Mouse (Mus musculus) MEL (cell line): ENCODE data around the gene Oxnad1.

Source experiments
- CHD1 ChIP-seq: IDR thresholded peaks from 2 replicates; pipeline ENCODE4 v1.6.1; 2012; ENCODE audit warnings: low read depth, mild to moderate bottlenecking, inconsistent platforms, low read length, improper control_type of control experiment
- CTCF ChIP-seq, 3 experiments: IDR thresholded peaks in 2 of 3; conservative IDR thresholded peaks in 1 of 3; 2 replicates each; pipeline ENCODE4 v1.5.1; 2011 to 2012; ENCODE audit warnings: low read length in 3 of 3, low read depth in 2 of 3, mild to moderate bottlenecking in 2 of 3, improper control_type of control experiment in 1 of 3, inconsistent platforms in 1 of 3, mixed read lengths in 1 of 3, moderate library complexity in 1 of 3; ENCODE audit not compliant: control insufficient read depth in 1 of 3, insufficient read depth in 1 of 3, poor library complexity in 1 of 3, severe bottlenecking in 1 of 3
- EP300 ChIP-seq, 2 experiments: IDR thresholded peaks; 2 replicates each; pipeline ENCODE4 v1.6.1; 2011; ENCODE audit warnings: improper control_type of control experiment in 2 of 2, low read length in 2 of 2, low read depth in 1 of 2, mild to moderate bottlenecking in 1 of 2
- HCFC1 ChIP-seq: IDR thresholded peaks from 2 replicates; pipeline ENCODE4 v1.6.1; 2012; ENCODE audit warnings: low read depth, mild to moderate bottlenecking, inconsistent platforms, low read length, improper control_type of control experiment, moderate library complexity
- MAX ChIP-seq: IDR thresholded peaks from 2 replicates; pipeline ENCODE4 v1.6.1; 2011; ENCODE audit warnings: low read length, improper control_type of control experiment
- MYC ChIP-seq: IDR thresholded peaks from 2 replicates; pipeline ENCODE4 v1.6.1; 2011; ENCODE audit warnings: low read depth, mild to moderate bottlenecking, low read length, improper control_type of control experiment, moderate library complexity
- POLR2A ChIP-seq, 2 experiments: IDR thresholded peaks; 2 replicates each; pipeline ENCODE4 v1.6.1; 2011 to 2012; ENCODE audit warnings: low read length in 2 of 2, mild to moderate bottlenecking in 2 of 2, control low read depth in 1 of 2, improper control_type of control experiment in 1 of 2, low read depth in 1 of 2, moderate library complexity in 1 of 2; ENCODE audit not compliant: control insufficient read depth in 1 of 2, insufficient read depth in 1 of 2, poor library complexity in 1 of 2
- RAD21 ChIP-seq: IDR thresholded peaks from 2 replicates; pipeline ENCODE4 v1.6.1; 2011; ENCODE audit warnings: mild to moderate bottlenecking, low read depth, low read length, improper control_type of control experiment
- TAL1 ChIP-seq: IDR thresholded peaks from 2 replicates; pipeline ENCODE4 v1.6.1; 2012; ENCODE audit warnings: mild to moderate bottlenecking, inconsistent platforms, low read length, moderate library complexity, mixed read lengths
- TBP ChIP-seq: IDR thresholded peaks from 2 replicates; pipeline ENCODE4 v1.8.0; 2011; ENCODE audit warnings: low read depth, low read length, improper control_type of control experiment
- UBTF ChIP-seq: IDR thresholded peaks from 2 replicates; pipeline ENCODE4 v1.6.1; 2012; ENCODE audit warnings: low read depth, mild to moderate bottlenecking, inconsistent platforms, low read length, improper control_type of control experiment, moderate library complexity, borderline replicate concordance; ENCODE audit not compliant: insufficient read depth
- USF2 ChIP-seq, 2 experiments: IDR thresholded peaks; 2 replicates each; pipeline ENCODE4 v1.6.1; 2011 to 2012; ENCODE audit warnings: improper control_type of control experiment in 2 of 2, low read length in 2 of 2, borderline replicate concordance in 1 of 2, inconsistent platforms in 1 of 2, low read depth in 1 of 2, mild to moderate bottlenecking in 1 of 2; ENCODE audit not compliant: insufficient read depth in 1 of 2
- ZMIZ1 ChIP-seq: IDR thresholded peaks from 2 replicates; pipeline ENCODE4 v1.6.1; 2012; ENCODE audit warnings: low read depth, mild to moderate bottlenecking, inconsistent platforms, low read length, improper control_type of control experiment, moderate library complexity
- ZNF384 ChIP-seq: IDR thresholded peaks from 2 replicates; pipeline ENCODE4 v1.6.1; 2012; ENCODE audit warnings: low read depth, mild to moderate bottlenecking, inconsistent platforms, low read length, improper control_type of control experiment

- TF ChIP-seq TAL1 = no peak
- TF ChIP-seq CHD1 = no peak
- no peak for TF ChIP-seq TBP
- TF ChIP-seq MYC = no peak
- no peak for TF ChIP-seq ZNF384
- no peak for TF ChIP-seq MAX
- TF ChIP-seq CTCF (IDR thresholded peaks at IDR 0.05 in 2 of 3, conservative IDR thresholded peaks at IDR 0.05 in 1 of 3; ENCODE audit: control insufficient read depth in 1 of 3, insufficient read depth in 1 of 3, low read depth in 2 of 3, low read length in 3 of 3, poor library complexity in 1 of 3, severe bottlenecking in 1 of 3) = no peak
- TF ChIP-seq UBTF = no peak
- no peak for TF ChIP-seq POLR2A (IDR thresholded peaks at IDR 0.05; ENCODE audit: control insufficient read depth in 1 of 2, insufficient read depth in 1 of 2, low read depth in 1 of 2, low read length in 2 of 2, poor library complexity in 1 of 2)
- TF ChIP-seq HCFC1 = no peak
- no peak for TF ChIP-seq ZMIZ1
- no peak for TF ChIP-seq EP300 (IDR thresholded peaks at IDR 0.05; ENCODE audit: low read depth in 1 of 2, low read length in 2 of 2)
- no peak for TF ChIP-seq RAD21
- no peak for TF ChIP-seq USF2 (IDR thresholded peaks at IDR 0.05; ENCODE audit: borderline replicate concordance in 1 of 2, insufficient read depth in 1 of 2, low read depth in 1 of 2, low read length in 2 of 2)
Observed at GRCm38 (mm10) chr14:32082891-32083290, 2.3 kb upstream of the Oxnad1 start.
